Mouse (Mus musculus) layer of hippocampus, adult 8-10 months (tissue): ENCODE data around the gene T. TPM values are rescaled to one million over a fixed set of nuclear protein-coding genes. Genes with fewer than 3 reads are reported as not detected.

ENCODE experiments used
- DNase-seq, 2 experiments: peaks; one replicate each; pipeline ENCODE4 v3.0.0; 2022; ENCODE audit warnings: low spot score in 2 of 2
- total RNA-seq, 4 experiments: library from RNA; stranded (reverse); gene quantifications; 2 replicates each; pipeline ENCODE4 v1.2.4; 2022

T gene
- total RNA-seq, 4 experiments from 2014 or later, result 0.64 TPM; not detected in 3

GRCm38 (mm10) chr17:8433121-8433977, 874 bp upstream of the T start:
- DNase-seq, result no peak

DNA sequence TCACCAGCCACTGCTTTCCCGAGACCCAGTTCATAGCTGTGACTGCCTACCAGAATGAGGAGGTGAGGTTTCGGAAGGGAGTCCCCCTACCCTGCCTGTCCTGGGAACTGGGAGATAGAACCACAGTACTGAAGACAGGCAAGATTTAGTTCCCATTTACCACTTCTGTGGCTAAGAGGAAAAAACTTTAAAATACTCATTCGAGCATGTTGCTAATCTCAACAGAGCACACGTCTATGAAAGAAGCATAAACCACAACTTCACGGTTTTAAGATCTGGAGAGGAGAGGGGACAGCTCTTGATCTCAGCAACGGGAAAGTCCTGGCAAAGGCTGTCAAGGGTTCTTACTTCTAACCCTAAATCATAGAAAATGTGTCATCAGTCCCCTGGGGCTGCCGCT, 2.0 kb downstream of the T start:
- DNase-seq, result no peak

DNA sequence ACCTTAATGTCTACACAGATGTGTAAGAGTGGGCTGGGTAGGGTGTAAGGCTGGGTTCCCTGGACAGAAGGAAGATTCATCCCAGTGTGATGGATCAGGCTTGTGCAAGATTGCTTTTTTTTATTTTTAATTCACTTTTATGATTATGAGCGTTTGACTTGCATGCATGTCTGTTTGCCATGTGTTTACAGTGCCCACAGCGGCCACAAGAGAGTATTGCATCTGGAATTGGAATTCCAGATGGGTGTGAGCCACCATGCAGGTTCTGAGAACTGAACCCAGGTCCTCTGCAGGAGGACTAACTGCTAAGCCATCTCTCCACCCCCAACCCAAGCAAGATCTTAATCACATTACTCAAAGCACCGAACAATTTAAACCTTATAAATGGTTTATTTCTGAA, 9.8 kb downstream of the T start:
- no peak for DNase-seq

DNA sequence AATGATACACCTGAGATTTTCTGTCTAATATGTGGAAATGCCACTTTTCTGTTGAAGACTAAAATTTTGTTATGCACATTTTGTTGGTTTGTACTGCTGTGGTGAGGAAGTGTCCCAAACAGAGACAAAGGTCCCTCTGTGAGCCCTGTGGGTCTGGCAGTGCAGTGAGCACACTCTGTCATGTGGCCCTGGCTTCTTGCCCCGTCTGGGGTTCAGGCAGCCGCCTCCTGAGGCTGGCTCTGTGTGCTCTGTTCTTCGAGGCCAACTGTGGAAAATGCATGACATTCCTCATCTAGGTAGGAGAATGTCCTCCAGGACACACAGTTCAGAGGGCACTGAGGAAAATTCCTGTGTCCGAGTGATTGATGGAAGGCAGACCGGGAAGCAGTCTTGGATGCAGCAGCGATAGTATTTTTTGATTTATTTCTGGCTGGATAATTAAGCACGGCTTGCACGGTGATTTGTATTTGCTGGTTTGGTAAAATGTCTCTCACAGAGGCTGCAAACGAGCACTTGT, 13.5 kb downstream of the T start:
- no peak for DNase-seq

DNA sequence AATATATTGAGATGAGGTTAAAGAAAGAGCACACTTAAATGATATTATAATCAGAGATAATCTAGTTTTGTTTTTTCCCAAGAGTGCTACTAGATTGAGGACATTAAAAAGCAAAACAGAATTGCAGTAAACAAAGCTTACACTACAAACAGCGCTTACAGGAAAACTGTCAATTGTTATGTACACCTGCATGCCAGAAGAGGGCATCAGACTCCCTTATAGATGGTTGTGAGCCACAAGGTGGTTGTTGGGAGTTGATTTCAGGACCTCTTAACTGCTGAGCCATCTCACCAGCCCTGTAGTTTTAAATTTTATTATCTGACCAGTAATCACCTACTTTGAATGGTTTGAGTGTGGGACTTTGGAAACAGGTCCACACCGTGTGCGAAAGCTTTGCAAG, 14.1 kb downstream of the T start:
- no peak for DNase-seq

DNA sequence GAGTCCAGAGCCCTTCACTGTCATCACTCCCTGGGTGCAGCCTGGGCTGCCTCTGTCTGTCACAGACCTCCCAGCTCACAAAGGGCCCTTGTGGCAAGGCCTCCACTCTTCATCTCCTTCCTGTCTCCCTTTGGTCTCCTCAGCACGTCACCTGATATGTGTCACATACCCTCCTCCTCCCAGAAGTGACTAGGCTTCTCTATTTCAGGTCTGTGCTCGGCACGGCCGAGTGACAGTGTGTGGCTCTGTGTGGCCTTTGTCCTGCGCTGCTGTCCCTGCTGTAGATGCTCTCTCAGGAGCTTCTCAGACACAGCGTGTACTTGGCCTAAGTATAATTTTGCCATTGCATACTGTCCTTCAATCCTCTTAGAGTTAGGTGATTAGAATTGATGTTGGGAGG, 21.0 kb downstream of the T start:
- DNase-seq, result no peak

- no peak for DNase-seq
Measured at GRCm38 (mm10) chr17:8455601-8456000, 21.4 kb downstream of the T start.

- no peak for DNase-seq
Measured at GRCm38 (mm10) chr17:8456856-8457460, 22.7 kb downstream of the T start.

GRCm38 (mm10) chr17:8461568-8461967, 27.3 kb downstream of the T start:
- DNase-seq, result peak in 1 of 2 experiments; percentile 40

DNA sequence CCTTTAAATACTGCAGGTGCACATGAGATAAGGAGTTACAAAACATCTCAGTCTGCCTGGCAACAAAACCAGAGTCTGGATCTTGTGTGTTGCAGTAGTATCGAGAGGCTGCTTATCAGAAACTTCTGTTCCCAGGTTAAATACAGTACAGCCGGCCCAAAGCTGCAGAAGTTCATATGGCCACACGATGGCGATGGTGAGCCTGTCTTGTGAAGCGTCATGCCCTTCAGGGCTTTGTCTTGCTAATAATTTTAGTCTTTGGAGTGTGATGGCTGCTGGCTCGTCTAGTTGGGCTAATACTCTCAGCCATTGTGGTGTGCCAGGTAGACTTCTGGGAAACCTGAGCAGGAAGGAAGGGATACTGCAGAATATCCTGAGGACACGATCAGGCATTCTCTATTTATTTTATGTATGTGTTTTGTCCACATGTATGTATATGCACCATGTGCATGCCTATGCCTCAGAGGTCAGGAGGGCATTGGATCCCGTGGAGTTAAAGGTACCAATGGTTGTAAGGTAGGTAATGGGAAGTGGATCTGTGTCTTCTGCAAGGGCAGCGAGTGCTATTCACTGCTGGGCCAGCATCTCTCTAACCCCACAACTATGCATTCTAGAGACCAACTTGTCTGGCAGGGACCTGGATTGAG, 29.4 kb downstream of the T start:
- DNase-seq, result peak in 1 of 2 experiments; percentile 82

DNA sequence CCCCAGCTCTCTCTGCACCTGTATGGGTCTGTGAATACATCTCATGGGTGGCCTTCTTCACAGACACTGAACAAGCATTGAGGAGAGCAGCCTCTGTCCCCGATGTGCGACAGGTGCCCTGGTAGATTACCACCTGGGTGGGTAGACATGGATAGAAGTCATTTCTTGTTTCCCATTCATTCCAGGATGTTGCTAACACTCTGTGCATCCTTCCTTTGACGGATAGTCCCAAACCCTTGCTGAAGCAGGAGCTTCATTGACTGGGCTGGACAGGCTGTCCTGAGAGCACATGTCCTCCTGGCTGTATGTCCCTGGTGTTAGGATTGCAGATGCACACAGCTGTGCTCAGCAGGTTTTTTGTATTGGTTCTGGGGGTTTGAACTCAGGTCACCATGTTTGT, 33.5 kb downstream of the T start:
- no peak for DNase-seq

GRCm38 (mm10) chr17:8468716-8469344, 34.6 kb downstream of the T start:
- DNase-seq, result peak; percentile 77 to 93

DNA sequence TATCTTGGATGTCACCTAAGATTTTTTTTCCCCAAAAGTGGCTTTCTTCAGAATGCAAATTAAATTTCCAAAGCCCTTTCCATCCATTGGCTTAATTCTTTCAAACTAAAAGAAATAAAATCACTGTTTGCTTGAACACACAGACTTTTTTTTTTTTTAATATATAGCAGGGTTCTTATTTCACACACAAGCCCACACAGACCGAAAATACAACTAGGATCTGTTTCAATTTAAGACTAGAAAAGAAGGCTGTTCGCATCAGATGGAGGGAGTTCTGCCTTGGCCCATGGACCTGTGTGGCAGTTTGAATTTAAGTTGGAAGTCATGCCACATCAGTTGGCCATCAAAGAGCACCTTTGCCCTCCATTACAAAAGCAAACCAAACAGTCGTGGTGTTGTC, 44.3 kb downstream of the T start:
- no peak for DNase-seq

- DNase-seq, result no peak
Measured at GRCm38 (mm10) chr17:8479493-8480128, 45.4 kb downstream of the T start.

DNA sequence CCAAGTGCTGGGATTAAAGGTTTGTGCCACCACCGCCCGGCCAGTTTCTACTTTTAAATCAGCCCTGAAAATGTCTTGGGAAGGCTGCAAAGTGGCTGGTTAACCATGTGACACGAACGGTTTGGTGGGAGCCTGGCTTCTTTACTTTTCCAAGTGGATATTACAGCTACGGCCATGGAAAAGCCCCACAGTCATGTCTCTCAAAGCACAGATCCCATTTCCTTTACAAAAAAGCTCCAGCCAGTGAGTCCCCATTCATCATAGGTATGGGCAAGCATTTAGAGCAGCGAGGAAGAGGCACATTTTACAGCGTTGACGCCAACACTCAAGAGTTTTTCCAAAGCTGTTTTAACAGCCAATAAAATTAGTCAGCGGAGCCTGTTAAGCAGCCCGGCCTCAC, 47.6 kb downstream of the T start:
- DNase-seq, result no peak

DNA sequence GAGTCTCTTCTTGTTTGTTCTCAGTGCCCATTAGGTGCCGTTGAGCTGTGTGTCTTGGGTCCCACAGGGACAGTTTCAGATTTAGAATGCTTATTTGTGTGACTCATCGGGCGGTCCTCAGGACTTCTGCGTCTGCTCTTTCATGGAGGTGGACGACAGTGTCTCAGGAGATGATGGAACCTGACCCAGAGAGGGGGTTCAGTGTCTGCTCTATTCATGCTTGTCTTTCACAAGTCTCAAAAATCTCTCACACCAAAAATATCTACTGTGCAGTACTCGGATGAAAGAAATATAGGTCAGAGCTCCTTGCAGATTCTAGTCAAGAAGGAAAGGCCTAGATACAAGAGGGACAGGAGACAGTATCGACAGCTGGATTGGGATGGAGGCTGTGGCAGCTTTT, 48.7 kb downstream of the T start:
- no peak for DNase-seq

DNA sequence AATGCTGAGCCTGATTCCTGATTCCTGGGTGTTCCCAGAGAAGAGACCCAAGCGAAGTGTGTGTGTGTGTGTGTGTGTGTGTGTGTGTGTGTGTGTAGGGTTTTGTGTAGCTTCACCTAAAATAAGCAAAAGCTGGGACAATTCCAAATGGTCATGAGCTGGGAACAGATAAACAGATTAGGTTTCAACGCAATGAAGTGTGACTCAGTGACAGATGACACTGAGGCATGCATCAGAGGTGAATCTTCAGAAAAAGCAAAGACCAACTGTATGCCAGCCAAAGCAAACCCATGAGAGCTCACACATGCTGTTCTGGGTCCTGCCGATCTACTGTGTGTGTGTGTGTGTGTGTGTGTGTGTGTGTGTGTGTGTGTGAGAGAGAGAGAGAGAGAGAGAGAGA, 50.0 kb downstream of the T start:
- DNase-seq, result no peak

DNA sequence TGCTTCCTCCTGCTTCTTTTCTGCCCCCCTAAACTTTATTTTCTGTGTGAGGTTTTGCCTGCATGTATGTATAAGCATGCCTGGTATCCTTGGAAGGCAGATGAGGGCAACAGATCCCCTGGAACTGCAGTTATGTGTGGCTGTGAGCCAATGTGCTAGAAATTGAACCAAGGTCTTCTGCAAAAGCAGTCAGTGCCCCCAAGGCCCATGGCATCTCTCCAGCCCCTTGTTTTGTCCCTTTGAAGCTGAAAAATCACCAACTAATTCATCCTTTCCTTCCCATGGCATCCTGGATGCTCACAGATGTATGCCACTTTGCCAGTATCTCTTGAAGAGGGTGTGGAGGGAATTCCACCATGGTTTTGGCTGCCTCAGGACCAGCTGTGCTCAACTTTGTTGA, 50.9 kb downstream of the T start:
- DNase-seq, result no peak

GRCm38 (mm10) chr17:8487824-8488223, 53.6 kb downstream of the T start:
- peak; percentile 95 to 97 for DNase-seq

DNA sequence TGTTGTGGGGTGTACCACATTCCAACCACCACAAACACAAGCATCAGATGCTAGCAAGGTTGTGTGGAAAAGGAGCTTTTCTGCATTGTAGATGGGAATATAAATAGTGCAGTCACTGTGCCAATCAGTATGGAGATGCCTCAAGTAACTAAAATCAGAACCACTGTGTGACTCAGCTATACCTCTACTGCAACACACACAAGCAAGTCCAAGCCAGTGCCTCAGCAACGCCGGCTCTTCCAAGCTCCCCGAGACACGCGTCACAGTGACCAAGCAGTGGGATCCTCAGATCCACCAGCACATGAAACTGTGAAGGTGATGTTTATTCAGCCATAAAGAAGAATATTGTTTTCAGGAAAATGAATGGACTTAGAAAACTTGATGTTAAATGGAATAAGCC, 56.7 kb downstream of the T start:
- no peak for DNase-seq
